Comparison of ENCODE assay signal across 22 mouse cellular contexts in genomic region chr6:108731107-108731630, GRCm38 (mm10). TPM values are rescaled to one million over a fixed set of nuclear protein-coding genes. Genes with fewer than 3 reads are reported as not detected.
DNase-seq lines count a peak whose midpoint lies in the region; ATAC-seq and TF ChIP-seq lines count a peak whose summit lies in the region.
"Had no signal": no experiment of that assay in that cellular context is flagged by ENCODE, and none has a peak within 500 bp of the region (broad histone marks: within the 10 kb centered on the region; RNA-seq: fewer than 3 reads in every experiment).

No protein-coding gene starts in this region.

- TF ChIP-seq CTCF in kidney, postnatal 0 days (IDR thresholded peaks at IDR 0.05; ENCODE audit: low read depth), result peak; percentile 36; the same call in 1 of the 2 replicates

- H3K4me2 ChIP-seq in kidney, postnatal 0 days (ENCODE audit: low read length), result no peak overlapping the region
- no peak overlapping the region for H3K4me2 ChIP-seq in kidney, embryonic 14.5 days (replicated peaks; ENCODE audit: low read depth, low read length)
- H3K4me2 ChIP-seq: embryonic facial prominence, embryonic 15.5 days; heart, embryonic 13.5 days; hindbrain, embryonic 15.5 days; midbrain, embryonic 13.5 days; neural tube, embryonic 15.5 days had no signal

- no peaks in the 10 kb centered on the region for H3K9me3 ChIP-seq in kidney, postnatal 0 days (replicated peaks; ENCODE audit: low read length)
- no peaks in the 10 kb centered on the region for H3K9me3 ChIP-seq in kidney, embryonic 14.5 days (ENCODE audit: control insufficient read depth, low read length)
- H3K9me3 ChIP-seq: embryonic facial prominence, embryonic 15.5 days; heart, embryonic 13.5 days; hindbrain, embryonic 15.5 days; midbrain, embryonic 13.5 days; neural tube, embryonic 15.5 days had no signal

- H3K4me3 ChIP-seq in kidney, postnatal 0 days (replicated peaks; ENCODE audit: low read depth, low read length), result no peak overlapping the region
- H3K4me3 ChIP-seq in kidney, embryonic 14.5 days (ENCODE audit: low read length), result no peak overlapping the region
- H3K4me3 ChIP-seq: embryonic facial prominence, embryonic 15.5 days; gastrocnemius, adult 2 months; heart, embryonic 13.5 days; hindbrain, embryonic 15.5 days; left cerebral cortex, adult 2 months; midbrain, embryonic 13.5 days; neural tube, embryonic 15.5 days had no signal

- 0 out of 2 replicates have a peak, but pooled peaks have one; percentile 33 for ATAC-seq in kidney, postnatal 0 days (replicated peaks; ENCODE audit: low FRiP score, low read depth)
- ATAC-seq in kidney, embryonic 14.5 days (ENCODE audit: low FRiP score, low TSS enrichment), result no peak
- ATAC-seq: liver, postnatal 0 days; midbrain, embryonic 13.5 days had no signal

- no peak overlapping the region for H3K9ac ChIP-seq in kidney, postnatal 0 days (ENCODE audit: low read depth, low read length)
- no peak overlapping the region for H3K9ac ChIP-seq in kidney, embryonic 14.5 days (ENCODE audit: low read depth, low read length)
- H3K9ac ChIP-seq: embryonic facial prominence, embryonic 15.5 days; heart, embryonic 13.5 days; hindbrain, embryonic 15.5 days; liver, postnatal 0 days; midbrain, embryonic 13.5 days; neural tube, embryonic 15.5 days had no signal

- H3K27ac ChIP-seq in kidney, postnatal 0 days, result no peak overlapping the region
- H3K27ac ChIP-seq in kidney, embryonic 14.5 days (ENCODE audit: low read depth, low read length), result no peak overlapping the region
- H3K27ac ChIP-seq: embryonic facial prominence, embryonic 15.5 days; gastrocnemius, adult 2 months; heart, embryonic 13.5 days; hindbrain, embryonic 15.5 days; left cerebral cortex, adult 2 months; midbrain, embryonic 13.5 days; neural tube, embryonic 15.5 days; stomach, postnatal 0 days had no signal

- no peaks in the 10 kb centered on the region for H3K36me3 ChIP-seq in kidney, postnatal 0 days (ENCODE audit: insufficient read depth, low read length)
- H3K36me3 ChIP-seq in kidney, embryonic 14.5 days (ENCODE audit: control insufficient read depth, insufficient read depth, low read length), result no peaks in the 10 kb centered on the region
- H3K36me3 ChIP-seq: embryonic facial prominence, embryonic 15.5 days; heart, embryonic 13.5 days; hindbrain, embryonic 15.5 days; midbrain, embryonic 13.5 days; neural tube, embryonic 15.5 days had no signal

- H3K27me3 ChIP-seq in kidney, postnatal 0 days (ENCODE audit: insufficient read depth, low read length), result no peaks in the 10 kb centered on the region
- no peaks in the 10 kb centered on the region for H3K27me3 ChIP-seq in kidney, embryonic 14.5 days (ENCODE audit: control insufficient read depth, insufficient read depth, low read length)
- H3K27me3 ChIP-seq: embryonic facial prominence, embryonic 15.5 days; heart, embryonic 13.5 days; hindbrain, embryonic 15.5 days; midbrain, embryonic 13.5 days; neural tube, embryonic 15.5 days had no signal

- peak; percentile 25 for DNase-seq in kidney, postnatal 0 days (ENCODE audit: low spot score)
- DNase-seq in spleen, postnatal 36 days (ENCODE audit: low spot score in 2 of 2), result peak; percentile 66 to 79
- no peak for DNase-seq in spleen, adult 12 weeks (ENCODE audit: low spot score)
- DNase-seq in ZHBTc4 (ENCODE audit: low read depth, low spot score), result peak; percentile 43
- no peak for DNase-seq in cerebellum, postnatal 10 days
- DNase-seq in cerebellum, postnatal 36 days, result no peak
- DNase-seq: adrenal gland, adult 2 months; cerebellum, adult 9-10 months; gastrocnemius, adult 2 months; kidney, adult 18-20 months; kidney, postnatal 25 days; layer of hippocampus, adult 9-11 months; left cerebral cortex, postnatal 4 days; liver, postnatal 0 days had no signal

- 74% methylated on average over 9 of the region's 9 CpGs for WGBS in kidney, postnatal 0 days
- WGBS in kidney, embryonic 14.5 days, result 76% methylated on average over 9 of the region's 9 CpGs

- no peaks in the 10 kb centered on the region for H3K4me1 ChIP-seq in kidney, postnatal 0 days (replicated peaks; ENCODE audit: insufficient read depth, low read length)
- no peaks in the 10 kb centered on the region for H3K4me1 ChIP-seq in kidney, embryonic 14.5 days (ENCODE audit: control insufficient read depth, insufficient read depth, low read length)
- H3K4me1 ChIP-seq: embryonic facial prominence, embryonic 15.5 days; heart, embryonic 13.5 days; hindbrain, embryonic 15.5 days; midbrain, embryonic 13.5 days; neural tube, embryonic 15.5 days had no signal

RNA-seq across cellular contexts. Expression of gene Arl8b, which starts 51.7 kb away (rescaled TPM):
- 64.5 and 64.7 TPM in 2 replicates for polyA plus RNA-seq in kidney, postnatal 0 days (2015; fragmentation: Nextera tagmentation; extraction: Ambion mirVana)
- 57.2 and 83.3 TPM in 2 replicates for polyA plus RNA-seq in kidney, embryonic 14.5 days (2014; fragmentation: Nextera tagmentation; extraction: Ambion mirVana)

Comparison
In these comparisons a context has a peak if more than half of its experiments do, and no peak if none do; other contexts are left out.
1. DNase-seq: peak in kidney, postnatal 0 days (single experiment), spleen, postnatal 36 days (2 of 2) and ZHBTc4 (single experiment); none in spleen, adult 12 weeks (single experiment), cerebellum, postnatal 10 days (0 of 2) and cerebellum, postnatal 36 days (0 of 2).